Mouse (Mus musculus): ENCODE data around the gene Slc35d2. TPM values are rescaled to one million over a fixed set of nuclear protein-coding genes. Genes with fewer than 3 reads are reported as not detected.

Slc35d2 gene
- 11.9 and 12.6 TPM in 2 replicates for polyA plus RNA-seq (2015; fragmentation: Nextera tagmentation; extraction: Ambion mirVana)

- Histone ChIP-seq H3K27me3 (replicated peaks; ENCODE audit: control insufficient read depth, insufficient read depth, low read length) (no peaks in the 10 kb centered on the region), H3K4me1 (replicated peaks; ENCODE audit: control insufficient read depth, insufficient read depth, low read length) (no peaks in the 10 kb centered on the region), H3K27ac (ENCODE audit: low read depth, low read length) (peak within 1 kb of the TSS; percentile 51), H3K36me3 (ENCODE audit: control insufficient read depth, insufficient read depth) (peaks cover 4% of the 10 kb centered on the region; the same call in 1 of the 2 replicates), H3K4me2 (replicated peaks; ENCODE audit: low read depth) (peak within 1 kb of the TSS; percentile 78), H3K4me3 (ENCODE audit: low read depth, low read length) (peak within 1 kb of the TSS; percentile 67), H3K9me3 (ENCODE audit: control insufficient read depth) (no peaks in the 10 kb centered on the region), H3K9ac (ENCODE audit: low read depth, low read length) (peak within 1 kb of the TSS; percentile 62)
- 4% methylated on average over 43 of the region's 44 CpGs for WGBS
- peak; percentile 90 for ATAC-seq
- peak; percentile 25; the same call in 1 of the 2 replicates for TF ChIP-seq CTCF (IDR thresholded peaks at IDR 0.05; ENCODE audit: low read depth)
Measured at GRCm38 (mm10) chr13:64128858-64129615, at the start of gene Slc35d2. TSS of gene Slc35d2 (minus strand) at chr13:64129368.

DNA sequence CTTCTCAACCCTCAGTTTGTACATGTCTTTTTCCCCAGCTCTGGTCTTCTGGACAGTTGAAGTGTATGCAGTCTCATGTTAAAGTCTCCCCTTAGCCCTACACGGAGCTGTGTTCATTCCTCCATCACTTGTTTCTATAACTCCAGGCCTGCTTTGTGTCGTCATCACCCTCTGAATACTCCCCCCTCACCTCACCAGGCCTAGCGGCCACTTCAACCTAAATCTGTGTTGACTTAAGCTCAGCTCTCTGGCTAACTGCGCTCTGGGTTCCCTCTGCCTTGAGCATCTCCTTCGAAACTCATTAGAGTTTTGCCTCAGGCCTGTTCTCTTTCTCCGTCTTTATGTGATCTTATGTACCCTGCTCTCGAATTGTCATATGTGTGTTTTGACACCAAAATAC, 48.8 kb upstream of the Slc35d2 start:
- Histone ChIP-seq H3K4me3 (ENCODE audit: low read depth, low read length) (no peak overlapping the region), H3K4me1 (replicated peaks; ENCODE audit: control insufficient read depth, insufficient read depth, low read length) (no peaks in the 10 kb centered on the region), H3K9me3 (ENCODE audit: control insufficient read depth) (no peaks in the 10 kb centered on the region), H3K36me3 (ENCODE audit: control insufficient read depth, insufficient read depth) (peaks cover 20% of the 10 kb centered on the region; the same call in 1 of the 2 replicates), H3K27ac (ENCODE audit: low read depth, low read length) (no peak overlapping the region), H3K9ac (ENCODE audit: low read depth, low read length) (no peak overlapping the region), H3K27me3 (replicated peaks; ENCODE audit: control insufficient read depth, insufficient read depth, low read length) (no peaks in the 10 kb centered on the region), H3K4me2 (replicated peaks; ENCODE audit: low read depth) (no peak overlapping the region)
- no peak for TF ChIP-seq CTCF (IDR thresholded peaks at IDR 0.05; ENCODE audit: low read depth)
- 80% methylated on average over 7 of the region's 7 CpGs for WGBS
- no peak for ATAC-seq

DNA sequence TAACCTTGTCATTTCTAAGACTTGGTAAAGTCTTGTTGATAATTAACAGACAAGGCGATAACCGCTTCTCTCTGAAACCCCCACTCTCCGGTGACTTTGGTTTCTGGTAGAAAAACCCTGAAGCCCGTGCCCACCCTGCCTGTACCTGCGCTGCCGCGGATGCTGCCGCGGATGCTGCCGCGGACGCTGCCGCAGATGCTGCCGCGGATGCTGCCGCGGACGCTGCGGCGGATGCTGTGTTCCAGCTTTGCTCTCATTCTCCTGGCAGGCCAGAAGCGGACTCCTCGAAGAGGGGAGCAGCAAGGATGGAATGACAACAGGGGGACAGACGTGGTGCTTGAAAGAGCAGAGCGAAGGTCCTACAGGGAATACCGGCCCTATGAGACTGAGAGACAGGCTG, 40.6 kb upstream of the Slc35d2 start:
- no peak for TF ChIP-seq CTCF (IDR thresholded peaks at IDR 0.05; ENCODE audit: low read depth)
- H3K9ac ChIP-seq (ENCODE audit: low read depth, low read length) = no peak overlapping the region
- 97% methylated on average over 25 of the region's 25 CpGs for WGBS
- no peak overlapping the region for H3K4me3 ChIP-seq (ENCODE audit: low read depth, low read length)
- H3K36me3 ChIP-seq (ENCODE audit: control insufficient read depth, insufficient read depth) = peaks cover 19% of the 10 kb centered on the region; the same call in 1 of the 2 replicates
- ATAC-seq = no peak
- H3K9me3 ChIP-seq (ENCODE audit: control insufficient read depth) = no peaks in the 10 kb centered on the region
- no peaks in the 10 kb centered on the region for H3K27me3 ChIP-seq (replicated peaks; ENCODE audit: control insufficient read depth, insufficient read depth, low read length)
- H3K4me1 ChIP-seq (replicated peaks; ENCODE audit: control insufficient read depth, insufficient read depth, low read length) = no peaks in the 10 kb centered on the region
- H3K27ac ChIP-seq (ENCODE audit: low read depth, low read length) = no peak overlapping the region
- H3K4me2 ChIP-seq (replicated peaks; ENCODE audit: low read depth) = no peak overlapping the region

DNA sequence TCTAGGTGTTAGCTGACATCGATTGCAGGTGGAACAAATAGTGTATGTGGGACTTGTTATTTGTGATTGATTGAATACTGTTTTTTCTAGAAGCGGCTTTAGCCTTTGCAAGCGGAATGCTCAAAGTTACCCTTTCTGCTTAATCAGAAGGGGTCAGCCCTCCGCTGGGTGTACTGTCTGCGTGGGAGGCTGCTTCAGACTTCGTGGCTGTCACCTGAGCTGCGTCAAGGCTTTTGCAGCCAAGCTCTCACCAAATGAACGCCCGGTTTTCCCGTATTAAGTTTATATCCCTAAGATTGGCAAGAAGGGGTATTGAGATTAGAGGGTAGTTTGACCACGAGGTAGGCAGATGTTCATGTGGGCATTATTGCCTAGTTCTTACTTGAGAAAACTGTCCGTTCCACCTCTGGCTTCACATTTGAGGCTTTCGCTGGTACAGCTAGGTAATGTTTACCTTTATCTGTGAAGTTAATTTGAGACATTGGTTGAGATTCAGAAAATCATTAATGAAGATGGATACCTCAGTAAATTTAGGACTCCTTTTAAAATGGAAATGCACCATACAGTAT, 34.1 kb upstream of the Slc35d2 start:
- H3K4me2 ChIP-seq (replicated peaks; ENCODE audit: low read depth) = peak overlapping the region; percentile 99
- no peak for ATAC-seq
- no peak for TF ChIP-seq CTCF (IDR thresholded peaks at IDR 0.05; ENCODE audit: low read depth)
- H3K4me1 ChIP-seq (replicated peaks; ENCODE audit: control insufficient read depth, insufficient read depth, low read length) = 0 out of 2 replicates have a peak, but pooled peaks cover 6% of the 10 kb centered on the region
- peak overlapping the region; percentile 83 for H3K4me3 ChIP-seq (ENCODE audit: low read depth, low read length)
- H3K9me3 ChIP-seq (ENCODE audit: control insufficient read depth) = no peaks in the 10 kb centered on the region
- H3K27ac ChIP-seq (ENCODE audit: low read depth, low read length) = no peak overlapping the region
- 57% methylated on average over 13 of the region's 13 CpGs for WGBS
- H3K36me3 ChIP-seq (ENCODE audit: control insufficient read depth, insufficient read depth) = no peaks in the 10 kb centered on the region
- no peaks in the 10 kb centered on the region for H3K27me3 ChIP-seq (replicated peaks; ENCODE audit: control insufficient read depth, insufficient read depth, low read length)
- H3K9ac ChIP-seq (ENCODE audit: low read depth, low read length) = peak overlapping the region; percentile 79; the same call in 1 of the 2 replicates

- Histone ChIP-seq H3K27me3 (replicated peaks; ENCODE audit: control insufficient read depth, insufficient read depth, low read length) (no peaks in the 10 kb centered on the region), H3K9me3 (ENCODE audit: control insufficient read depth) (no peaks in the 10 kb centered on the region), H3K4me3 (ENCODE audit: low read depth, low read length) (peak overlapping the region; percentile 83), H3K4me1 (replicated peaks; ENCODE audit: control insufficient read depth, insufficient read depth, low read length) (0 out of 2 replicates have a peak, but pooled peaks cover 6% of the 10 kb centered on the region), H3K27ac (ENCODE audit: low read depth, low read length) (peak overlapping the region; percentile 91; the same call in 1 of the 2 replicates), H3K9ac (ENCODE audit: low read depth, low read length) (peak overlapping the region; percentile 79), H3K4me2 (replicated peaks; ENCODE audit: low read depth) (peak overlapping the region; percentile 99), H3K36me3 (ENCODE audit: control insufficient read depth, insufficient read depth) (no peaks in the 10 kb centered on the region)
- WGBS = 4% methylated on average over 14 of the region's 14 CpGs
- no peak for ATAC-seq
- no peak for TF ChIP-seq CTCF (IDR thresholded peaks at IDR 0.05; ENCODE audit: low read depth)
Measured at GRCm38 (mm10) chr13:64162626-64163025, 33.5 kb upstream of the Slc35d2 start.

GRCm38 (mm10) chr13:64161916-64162611, 32.9 kb upstream of the Slc35d2 start:
- H3K4me3 ChIP-seq (ENCODE audit: low read depth, low read length) = peak overlapping the region; percentile 83
- H3K27ac ChIP-seq (ENCODE audit: low read depth, low read length) = peak overlapping the region; percentile 91
- H3K9me3 ChIP-seq (ENCODE audit: control insufficient read depth) = no peaks in the 10 kb centered on the region
- H3K9ac ChIP-seq (ENCODE audit: low read depth, low read length) = peak overlapping the region; percentile 79
- peak; percentile 63 for ATAC-seq
- peak overlapping the region; percentile 99 for H3K4me2 ChIP-seq (replicated peaks; ENCODE audit: low read depth)
- H3K36me3 ChIP-seq (ENCODE audit: control insufficient read depth, insufficient read depth) = no peaks in the 10 kb centered on the region
- under 1% methylated on average over 66 of the region's 71 CpGs for WGBS
- H3K4me1 ChIP-seq (replicated peaks; ENCODE audit: control insufficient read depth, insufficient read depth, low read length) = 0 out of 2 replicates have a peak, but pooled peaks cover 6% of the 10 kb centered on the region
- H3K27me3 ChIP-seq (replicated peaks; ENCODE audit: control insufficient read depth, insufficient read depth, low read length) = no peaks in the 10 kb centered on the region
- TF ChIP-seq CTCF (IDR thresholded peaks at IDR 0.05; ENCODE audit: low read depth) = no peak

Data from intestine, postnatal 0 days (tissue).